Mouse (Mus musculus): ENCODE results near the gene Nms.

DNA sequence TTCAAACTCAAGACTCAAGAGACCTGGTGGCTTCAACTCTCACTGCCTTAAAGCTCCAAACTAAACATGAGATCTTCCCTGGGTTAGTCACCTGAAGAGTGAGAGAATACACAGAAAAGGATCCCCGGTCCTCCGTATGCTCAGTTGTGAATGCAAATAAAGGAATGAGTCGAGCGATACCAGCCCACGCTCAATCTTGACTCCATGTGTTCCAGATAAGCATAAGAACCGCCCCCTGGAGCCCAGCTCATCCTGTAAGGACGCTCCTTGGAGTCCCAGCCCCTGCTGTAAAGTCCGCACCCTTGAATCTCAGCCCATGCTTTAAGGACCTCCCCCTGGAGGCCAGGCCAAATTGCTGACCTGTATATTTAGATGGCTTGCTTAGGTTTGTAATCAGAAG, 8.2 kb upstream of the Nms start:
- TF ChIP-seq CTCF (IDR thresholded peaks at IDR 0.05; ENCODE audit: low read depth): no peak
- TF ChIP-seq EP300 (IDR thresholded peaks at IDR 0.05; ENCODE audit: low read depth): no peak
